Mouse (Mus musculus) MEL-GATA-1-ER (cell line): ENCODE measurements at regions not wholly inside any gene's neighbourhood (a gene's known extent, or its start where the extent isn't known, plus 50 kb on each side); places are given as distances from the start of the nearest gene placed in this dataset.
"Not testable (repeated sequence)": the region's sequence is repeated elsewhere in the genome, so short reads cannot be mapped to it uniquely, and the experiment has no call there.

Experiments used
- DNase-seq: peaks from one replicate; pipeline ENCODE4 v3.0.0-alpha.2; 2012; ENCODE audit warnings: low read depth; ENCODE audit errors: extremely low read depth

GRCm38 (mm10) chr13:3341416-3341815, 196.4 kb upstream of the Gdi2 start:
- DNase-seq = no peak

- no peak for DNase-seq
These were observed 194.3 kb upstream of the Gdi2 start for GRCm38 (mm10) chr13:3343611-3344010.

GRCm38 (mm10) chr13:3354912-3355311, 183.0 kb upstream of the Gdi2 start:
- not testable (repeated sequence) for DNase-seq

- no peak for DNase-seq
These were observed 179.7 kb upstream of the Gdi2 start for GRCm38 (mm10) chr13:3358079-3358608.

- DNase-seq = no peak
These were observed 178.7 kb upstream of the Gdi2 start for GRCm38 (mm10) chr13:3358996-3359750.

- DNase-seq = not testable (repeated sequence)
These were observed 178.1 kb upstream of the Gdi2 start for GRCm38 (mm10) chr13:3359751-3360260.

- no peak for DNase-seq
These were observed 177.1 kb upstream of the Gdi2 start for GRCm38 (mm10) chr13:3360503-3361490.

- peak; percentile 12 for DNase-seq
These were observed 165.2 kb upstream of the Gdi2 start for GRCm38 (mm10) chr13:3372701-3373100.

- peak; percentile 90 for DNase-seq
These were observed 164.2 kb upstream of the Gdi2 start for GRCm38 (mm10) chr13:3373522-3374220.

- DNase-seq = peak; percentile 95
These were observed 163.1 kb upstream of the Gdi2 start for GRCm38 (mm10) chr13:3374796-3375195.

GRCm38 (mm10) chr13:3377801-3378200, 160.1 kb upstream of the Gdi2 start:
- DNase-seq = not testable (repeated sequence)

- peak; percentile 32 for DNase-seq
These were observed 132.1 kb upstream of the Gdi2 start for GRCm38 (mm10) chr13:3405783-3406182.

- DNase-seq = peak; percentile 79
These were observed 131.4 kb upstream of the Gdi2 start for GRCm38 (mm10) chr13:3406236-3407017.

- DNase-seq = not testable (repeated sequence)
These were observed 127.6 kb upstream of the Gdi2 start for GRCm38 (mm10) chr13:3410281-3410680.

GRCm38 (mm10) chr13:3417026-3417425, 120.8 kb upstream of the Gdi2 start:
- no peak for DNase-seq

- not testable (repeated sequence) for DNase-seq
These were observed 82.5 kb upstream of the Gdi2 start for GRCm38 (mm10) chr13:3455374-3455773.

GRCm38 (mm10) chr13:3476884-3477283, 61.0 kb upstream of the Gdi2 start:
- DNase-seq = no peak

GRCm38 (mm10) chr13:3477997-3478728, 59.7 kb upstream of the Gdi2 start:
- DNase-seq = peak; percentile 39
